Mouse (Mus musculus): ENCODE measurements around the gene Cabp1.

DNA sequence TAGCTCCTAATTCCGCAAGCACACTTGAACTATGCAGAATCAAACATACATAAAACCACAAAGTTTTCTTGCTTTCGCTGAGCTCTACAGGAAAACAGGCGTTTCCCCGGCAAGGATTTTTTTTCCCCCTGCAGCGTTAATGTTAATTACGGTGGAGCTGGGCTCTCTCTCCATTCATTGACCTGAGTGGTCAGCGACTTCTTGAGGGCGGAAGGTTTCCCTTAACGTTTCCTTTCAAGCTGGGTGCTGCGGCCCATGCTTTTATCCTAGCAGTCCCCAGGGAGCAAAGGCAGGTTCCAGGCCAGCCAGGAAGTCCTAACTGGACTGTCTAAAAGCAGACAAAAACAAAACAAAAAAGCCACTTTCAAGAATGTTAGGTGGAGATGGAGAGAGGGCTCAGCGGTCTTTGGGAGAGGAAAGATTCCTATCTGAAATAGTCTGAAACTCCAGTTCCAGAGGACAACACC, 44.6 kb upstream of the Cabp1 start:
- TF ChIP-seq POLR2A (IDR thresholded peaks at IDR 0.05; ENCODE audit: insufficient read length, low read depth) (no peak), E2F4 (IDR thresholded peaks at IDR 0.05; ENCODE audit: insufficient read depth) (no peak), POLR2AphosphoS2 (IDR thresholded peaks at IDR 0.05; ENCODE audit: insufficient read length, low read depth) (no peak), MAX (IDR thresholded peaks at IDR 0.05; ENCODE audit: low read depth) (no peak), SRF (IDR thresholded peaks at IDR 0.05; ENCODE audit: control insufficient read depth, insufficient read length, low read depth) (no peak), USF1 (IDR thresholded peaks at IDR 0.05; ENCODE audit: low read depth) (no peak), TCF12 (IDR thresholded peaks at IDR 0.05; ENCODE audit: insufficient read depth, poor library complexity, severe bottlenecking) (no peak), MYOG (IDR thresholded peaks at IDR 0.05; ENCODE audit: control insufficient read depth in 1 of 3, insufficient read depth in 1 of 3, insufficient read length in 2 of 3, low read depth in 2 of 3) (no peak), CEBPB (IDR thresholded peaks at IDR 0.05; ENCODE audit: insufficient read depth, poor library complexity, severe bottlenecking) (no peak), MYOD1 (IDR thresholded peaks at IDR 0.05; ENCODE audit: control insufficient read depth in 1 of 3, insufficient read length in 2 of 3, low read depth in 2 of 3) (no peak), REST (IDR thresholded peaks at IDR 0.05; ENCODE audit: insufficient read depth, insufficient read length) (no peak)

All from myocyte (in vitro differentiated cells).